9 mouse cellular contexts compared by ENCODE assay signal in genomic region chr13:17185253-17185652, GRCm38 (mm10).
A peak's percentile ranks its signal among the peaks of the same experiment; 100 is the strongest.
DNase-seq lines count a peak whose midpoint lies in the region; ATAC-seq lines count a peak whose summit lies in the region.
"Had no signal": no experiment of that assay in that cellular context is flagged by ENCODE, and none has a peak within 500 bp of the region (broad histone marks: within the 10 kb centered on the region; RNA-seq: fewer than 3 reads in every experiment).

No protein-coding gene starts in this region.

- no peaks in the 10 kb centered on the region for H3K27me3 ChIP-seq in hindbrain, embryonic 11.5 days (ENCODE audit: control insufficient read depth, insufficient read depth, low read length)
- H3K27me3 ChIP-seq in hindbrain, embryonic 12.5 days, result no peaks in the 10 kb centered on the region
- H3K27me3 ChIP-seq in kidney, embryonic 15.5 days, result no peaks in the 10 kb centered on the region
- H3K27me3 ChIP-seq: midbrain, embryonic 12.5 days had no signal

- peak; percentile 15 for DNase-seq in hindbrain, embryonic 11.5 days (ENCODE audit: low spot score)
- peak; percentile 53 for DNase-seq in ZHBTc4 (ENCODE audit: low read depth, low spot score)
- no peak for DNase-seq in right cerebral cortex, adult 18-20 months
- no peak for DNase-seq in yolk sac, embryonic 10.5 days (ENCODE audit: low spot score)
- DNase-seq in spleen, postnatal 10 days (ENCODE audit: low spot score in 2 of 2), result no peak

- no peaks in the 10 kb centered on the region for H3K9me3 ChIP-seq in hindbrain, embryonic 11.5 days (ENCODE audit: control insufficient read depth, low read length)
- no peaks in the 10 kb centered on the region for H3K9me3 ChIP-seq in hindbrain, embryonic 12.5 days (replicated peaks)
- H3K9me3 ChIP-seq in kidney, embryonic 15.5 days (replicated peaks), result no peaks in the 10 kb centered on the region
- H3K9me3 ChIP-seq: midbrain, embryonic 12.5 days had no signal

- H3K27ac ChIP-seq in hindbrain, embryonic 11.5 days (ENCODE audit: low read depth, low read length), result no peak overlapping the region
- no peak overlapping the region for H3K27ac ChIP-seq in hindbrain, embryonic 12.5 days
- peak overlapping the region; percentile 45; the same call in 1 of the 2 replicates for H3K27ac ChIP-seq in kidney, embryonic 15.5 days
- H3K27ac ChIP-seq: midbrain, embryonic 12.5 days had no signal

- ATAC-seq in hindbrain, embryonic 11.5 days (ENCODE audit: low FRiP score), result peak; percentile 70
- no peak for ATAC-seq in hindbrain, embryonic 12.5 days (ENCODE audit: low FRiP score)
- ATAC-seq in kidney, embryonic 15.5 days (replicated peaks; ENCODE audit: low FRiP score), result peak; percentile 97
- peak; percentile 78 for ATAC-seq in megakaryocyte-erythroid progenitor cell, adult 5-6 weeks (replicated peaks; ENCODE audit: low FRiP score, low TSS enrichment, poor library complexity, severe bottlenecking)

- H3K4me3 ChIP-seq in hindbrain, embryonic 11.5 days (ENCODE audit: low read depth, low read length), result no peak overlapping the region
- no peak overlapping the region for H3K4me3 ChIP-seq in hindbrain, embryonic 12.5 days
- 0 out of 2 replicates have a peak overlapping the region, but pooled peaks have one; percentile 2 for H3K4me3 ChIP-seq in kidney, embryonic 15.5 days (replicated peaks)
- H3K4me3 ChIP-seq: midbrain, embryonic 12.5 days had no signal

- no peak overlapping the region for H3K9ac ChIP-seq in hindbrain, embryonic 11.5 days (ENCODE audit: low read depth, low read length)
- H3K9ac ChIP-seq in hindbrain, embryonic 12.5 days, result no peak overlapping the region
- H3K9ac ChIP-seq in kidney, embryonic 15.5 days, result no peak overlapping the region
- H3K9ac ChIP-seq: midbrain, embryonic 12.5 days had no signal

- H3K4me1 ChIP-seq in hindbrain, embryonic 11.5 days (replicated peaks; ENCODE audit: control insufficient read depth, insufficient read depth, low read length), result no peaks in the 10 kb centered on the region
- H3K4me1 ChIP-seq in hindbrain, embryonic 12.5 days, result no peaks in the 10 kb centered on the region
- peaks cover 11% of the 10 kb centered on the region for H3K4me1 ChIP-seq in kidney, embryonic 15.5 days
- H3K4me1 ChIP-seq: midbrain, embryonic 12.5 days had no signal

- no peak overlapping the region for H3K4me2 ChIP-seq in hindbrain, embryonic 11.5 days (replicated peaks; ENCODE audit: low read depth, low read length)
- no peak overlapping the region for H3K4me2 ChIP-seq in hindbrain, embryonic 12.5 days (replicated peaks)
- H3K4me2 ChIP-seq in kidney, embryonic 15.5 days, result peak overlapping the region; percentile 29
- H3K4me2 ChIP-seq: midbrain, embryonic 12.5 days had no signal

- WGBS in hindbrain, embryonic 11.5 days, result 62% methylated on average over 8 of the region's 8 CpGs
- WGBS in hindbrain, embryonic 12.5 days, result 55% methylated on average over 8 of the region's 8 CpGs
- WGBS in kidney, embryonic 15.5 days, result 4% methylated on average over 8 of the region's 8 CpGs

- no peaks in the 10 kb centered on the region for H3K36me3 ChIP-seq in hindbrain, embryonic 11.5 days (ENCODE audit: control insufficient read depth, insufficient read depth, low read length)
- no peaks in the 10 kb centered on the region for H3K36me3 ChIP-seq in hindbrain, embryonic 12.5 days
- no peaks in the 10 kb centered on the region for H3K36me3 ChIP-seq in kidney, embryonic 15.5 days
- H3K36me3 ChIP-seq: midbrain, embryonic 12.5 days had no signal

Comparison
In these comparisons a context has a peak if more than half of its experiments do, and no peak if none do; other contexts are left out.
1. DNase-seq: peak in hindbrain, embryonic 11.5 days (single experiment) and ZHBTc4 (single experiment); none in right cerebral cortex, adult 18-20 months (single experiment), yolk sac, embryonic 10.5 days (single experiment) and spleen, postnatal 10 days (0 of 2).